Mouse (Mus musculus) lung, postnatal 0 days (tissue): ENCODE data around the gene Dnm3. TPM values are rescaled to one million over a fixed set of nuclear protein-coding genes. Genes with fewer than 3 reads are reported as not detected.

Experiments
- ATAC-seq: fragments of 200-750 bp; cut with Nextera tagmentation; 2 replicates; pipeline ENCODE4 v1.8.0; 2017; ENCODE audit warnings: moderate library complexity
- DNase-seq: peaks from one replicate; pipeline ENCODE4 v3.0.0-alpha.2; 2016; ENCODE audit warnings: low spot score
- H3K27ac ChIP-seq: fragments of 300-500 bp; sonication (generic); 2 replicates; pipeline ENCODE4 v1.5.1; 2014; ENCODE audit warnings: antibody characterized with exemption, mild to moderate bottlenecking, low read length, mixed read lengths
- H3K27me3 ChIP-seq: fragments of 300-500 bp; sonication (generic); replicated peaks from 2 replicates; pipeline ENCODE4 v1.6.1; 2014; ENCODE audit warnings: low read length, mixed read lengths; ENCODE audit not compliant: insufficient read depth
- H3K36me3 ChIP-seq: fragments of 300-500 bp; sonication (generic); 2 replicates; pipeline ENCODE4 v1.6.1; 2014; ENCODE audit warnings: low read length, mixed read lengths; ENCODE audit not compliant: insufficient read depth
- H3K4me1 ChIP-seq: fragments of 300-500 bp; sonication (generic); 2 replicates; pipeline ENCODE4 v1.6.1; 2014; ENCODE audit warnings: antibody characterized with exemption, low read depth, low read length, mixed read lengths; ENCODE audit not compliant: insufficient read depth
- H3K4me2 ChIP-seq: fragments of 300-500 bp; sonication (generic); replicated peaks from 2 replicates; pipeline ENCODE4 v1.6.1; 2014; ENCODE audit warnings: low read depth, mild to moderate bottlenecking, low read length, moderate library complexity, mixed read lengths
- H3K4me3 ChIP-seq: fragments of 300-500 bp; sonication (generic); 2 replicates; pipeline ENCODE4 v1.5.1; 2014; ENCODE audit warnings: low read depth, low read length
- H3K9ac ChIP-seq: fragments of 300-500 bp; sonication (generic); replicated peaks from 2 replicates; pipeline ENCODE4 v1.6.1; 2014; ENCODE audit warnings: low read depth, mild to moderate bottlenecking
- H3K9me3 ChIP-seq: fragments of 300-500 bp; sonication (generic); 2 replicates; pipeline ENCODE4 v1.6.1; 2016; ENCODE audit warnings: low read length, mixed read lengths
- CTCF ChIP-seq: IDR thresholded peaks from 2 replicates; pipeline ENCODE4 v1.5.1; 2016; ENCODE audit warnings: antibody characterized with exemption, mild to moderate bottlenecking
- EP300 ChIP-seq: IDR thresholded peaks from 2 replicates; pipeline ENCODE4 v1.6.1; 2016; ENCODE audit warnings: antibody characterized with exemption, mild to moderate bottlenecking, control low read depth
- WGBS: fragments of 180-500 bp; shearing (Covaris S2); extraction: QIAGEN DNeasy Blood & Tissue Kit; methylation state at CpG from one replicate; pipeline ENCODE4 v1.1.7; 2014; 5-methylcytosine and 5-hydroxymethylcytosine counted together
- polyA plus RNA-seq: library from polyadenylated mRNA; unstranded; fragments of >200 nt; fragmentation: Nextera tagmentation; extraction: Ambion mirVana; gene quantifications from 2 replicates; pipeline ENCODE4 v1.2.1, GENCODE M21; 2015

The Dnm3 gene
- polyA plus RNA-seq, 1 experiment from 2014 or later = 3.4 TPM

DNA sequence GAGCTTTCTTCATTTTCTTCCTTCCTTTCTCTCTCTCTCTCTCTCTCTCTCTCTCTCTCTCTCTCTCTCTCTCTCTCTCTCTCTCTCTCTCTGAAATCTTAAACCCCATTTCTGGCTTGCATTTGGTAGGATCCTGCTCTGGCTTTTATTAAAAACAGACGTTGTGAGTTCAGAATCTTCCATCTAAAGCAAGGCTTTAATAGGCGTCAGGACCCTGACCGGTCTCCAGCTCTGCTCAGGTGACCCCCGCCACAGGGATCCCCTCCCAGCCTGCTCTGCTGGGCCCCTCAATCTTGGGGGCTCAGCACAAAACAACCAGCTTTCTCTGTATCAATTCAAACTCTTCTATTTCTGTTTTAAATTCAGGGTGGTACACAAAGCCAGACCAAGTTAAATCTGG lies 469.6 kb downstream of the Dnm3 start:
- no peak overlapping the region for H3K27ac ChIP-seq
- TF ChIP-seq EP300 (no peak), CTCF (no peak)
- ATAC-seq = no peak
- 74% methylated on average over 4 of the region's 4 CpGs for WGBS
- peaks cover 11% of the 10 kb centered on the region; the same call in 1 of the 2 replicates for H3K4me1 ChIP-seq
- no peaks in the 10 kb centered on the region for H3K36me3 ChIP-seq
- no peaks in the 10 kb centered on the region for H3K27me3 ChIP-seq
- DNase-seq = no peak
- H3K4me3 ChIP-seq = no peak overlapping the region
- H3K9me3 ChIP-seq = no peaks in the 10 kb centered on the region
- no peak overlapping the region for H3K4me2 ChIP-seq
- H3K9ac ChIP-seq = no peak overlapping the region

DNA sequence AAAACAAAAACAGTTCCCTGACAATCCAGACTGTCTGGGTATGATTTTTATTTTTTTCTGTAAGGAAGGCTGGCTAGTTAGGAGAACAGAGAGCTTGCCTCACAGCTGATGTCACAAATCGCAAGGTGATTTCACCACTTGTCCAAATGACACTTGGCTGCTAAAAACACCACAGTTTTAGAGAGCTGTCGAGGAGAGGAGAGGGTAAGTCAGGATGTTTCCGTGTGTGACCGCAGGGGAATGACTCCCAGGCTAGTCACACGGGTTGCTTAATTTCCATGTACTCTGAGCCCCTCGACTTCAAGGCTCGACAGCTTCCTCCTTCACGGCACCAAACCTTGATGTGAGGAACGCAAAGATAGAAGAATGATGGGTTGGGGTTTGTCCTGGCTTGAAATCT lies 471.7 kb downstream of the Dnm3 start:
- H3K27ac ChIP-seq = no peak overlapping the region
- H3K4me1 ChIP-seq = peaks cover 11% of the 10 kb centered on the region; the same call in 1 of the 2 replicates
- 49% methylated on average over 9 of the region's 9 CpGs for WGBS
- DNase-seq (peak; percentile 76), ATAC-seq (peak; percentile 43)
- H3K9ac ChIP-seq = no peak overlapping the region
- H3K9me3 ChIP-seq = no peaks in the 10 kb centered on the region
- H3K36me3 ChIP-seq = no peaks in the 10 kb centered on the region
- no peak overlapping the region for H3K4me3 ChIP-seq
- no peak overlapping the region for H3K4me2 ChIP-seq
- no peak for TF ChIP-seq EP300
- no peak for TF ChIP-seq CTCF
- no peaks in the 10 kb centered on the region for H3K27me3 ChIP-seq

DNA sequence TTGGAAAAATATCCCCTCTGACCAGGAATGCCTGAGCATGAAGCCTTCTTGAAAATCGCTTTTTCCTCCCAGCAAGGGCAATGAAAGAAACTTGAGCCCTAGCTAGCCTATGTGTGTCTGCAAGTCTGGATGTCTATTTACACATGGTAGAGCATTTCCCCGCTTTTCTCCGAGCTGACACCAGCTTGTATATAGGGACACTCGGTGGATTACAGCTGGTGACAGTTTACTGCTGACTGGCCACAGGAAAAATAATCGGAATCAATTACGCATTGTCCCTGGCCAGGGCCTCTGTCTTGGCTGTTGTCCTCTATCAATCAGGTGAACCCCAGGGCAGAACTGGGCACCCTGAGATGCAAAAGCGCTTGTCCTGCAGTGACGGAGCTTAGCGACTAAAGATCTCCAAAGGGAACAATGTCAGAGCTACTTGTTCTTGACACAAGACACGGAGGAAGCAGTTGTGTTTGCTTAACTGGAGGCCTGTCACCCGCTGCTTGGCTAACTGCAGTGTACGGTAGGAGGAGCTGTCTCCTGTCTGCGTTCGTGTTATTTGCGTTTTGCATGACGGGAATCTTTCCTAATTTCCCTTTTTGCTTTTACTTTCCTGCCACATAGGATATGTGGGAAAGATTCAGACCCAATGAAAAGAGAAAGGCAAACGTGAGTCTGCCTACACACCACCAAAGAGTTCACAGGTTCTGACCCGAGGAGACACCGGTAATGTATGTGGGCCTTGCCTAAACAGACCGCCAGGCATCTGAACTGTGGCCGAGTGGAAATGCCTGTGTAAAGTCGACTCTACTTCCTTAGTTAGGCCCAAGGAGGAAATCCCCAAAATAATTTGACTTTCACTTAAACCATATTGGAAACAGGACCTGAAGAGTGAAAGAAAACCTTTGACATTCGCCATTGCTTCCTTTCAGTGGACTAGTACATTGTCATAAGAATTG lies 472.7 kb downstream of the Dnm3 start:
- ATAC-seq (peak; percentile 83), DNase-seq (peak; percentile 95)
- Histone ChIP-seq H3K36me3 (no peaks in the 10 kb centered on the region), H3K4me3 (peak overlapping the region; percentile 19; the same call in 1 of the 2 replicates), H3K4me1 (peaks cover 13% of the 10 kb centered on the region; the same call in 1 of the 2 replicates), H3K9me3 (no peaks in the 10 kb centered on the region), H3K9ac (no peak overlapping the region; the same call in 1 of the 2 replicates), H3K27ac (peak overlapping the region; percentile 88), H3K27me3 (no peaks in the 10 kb centered on the region), H3K4me2 (peak overlapping the region; percentile 40)
- WGBS = 10% methylated on average over 23 of the region's 23 CpGs
- TF ChIP-seq EP300 (peak; percentile 25; the same call in 1 of the 2 replicates), CTCF (peak; percentile 90)

DNA sequence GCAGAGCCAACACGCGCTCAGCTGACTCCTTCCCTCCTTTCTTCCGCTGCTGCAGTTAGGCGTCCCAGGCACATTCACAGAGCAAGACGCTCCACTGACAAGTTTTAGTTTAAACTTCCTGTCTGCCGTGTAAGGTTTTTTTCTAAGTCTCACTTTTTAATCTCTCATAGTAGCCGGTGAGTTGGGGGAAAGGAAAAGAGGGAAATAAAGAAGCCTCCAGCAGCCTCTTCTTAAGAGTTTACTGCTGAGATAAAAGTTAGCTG lies 473.4 kb downstream of the Dnm3 start:
- Histone ChIP-seq H3K36me3 (no peaks in the 10 kb centered on the region), H3K4me2 (peak overlapping the region; percentile 40), H3K4me1 (peaks cover 14% of the 10 kb centered on the region; the same call in 1 of the 2 replicates), H3K27ac (peak overlapping the region; percentile 88), H3K4me3 (no peak overlapping the region), H3K9me3 (no peaks in the 10 kb centered on the region), H3K27me3 (no peaks in the 10 kb centered on the region), H3K9ac (no peak overlapping the region; the same call in 1 of the 2 replicates)
- ATAC-seq = 0 out of 2 replicates have a peak, but pooled peaks have one; percentile 7
- peak; percentile 45 for DNase-seq
- 6% methylated on average over 7 of the region's 7 CpGs for WGBS
- TF ChIP-seq CTCF = no peak
- TF ChIP-seq EP300 = no peak

DNA sequence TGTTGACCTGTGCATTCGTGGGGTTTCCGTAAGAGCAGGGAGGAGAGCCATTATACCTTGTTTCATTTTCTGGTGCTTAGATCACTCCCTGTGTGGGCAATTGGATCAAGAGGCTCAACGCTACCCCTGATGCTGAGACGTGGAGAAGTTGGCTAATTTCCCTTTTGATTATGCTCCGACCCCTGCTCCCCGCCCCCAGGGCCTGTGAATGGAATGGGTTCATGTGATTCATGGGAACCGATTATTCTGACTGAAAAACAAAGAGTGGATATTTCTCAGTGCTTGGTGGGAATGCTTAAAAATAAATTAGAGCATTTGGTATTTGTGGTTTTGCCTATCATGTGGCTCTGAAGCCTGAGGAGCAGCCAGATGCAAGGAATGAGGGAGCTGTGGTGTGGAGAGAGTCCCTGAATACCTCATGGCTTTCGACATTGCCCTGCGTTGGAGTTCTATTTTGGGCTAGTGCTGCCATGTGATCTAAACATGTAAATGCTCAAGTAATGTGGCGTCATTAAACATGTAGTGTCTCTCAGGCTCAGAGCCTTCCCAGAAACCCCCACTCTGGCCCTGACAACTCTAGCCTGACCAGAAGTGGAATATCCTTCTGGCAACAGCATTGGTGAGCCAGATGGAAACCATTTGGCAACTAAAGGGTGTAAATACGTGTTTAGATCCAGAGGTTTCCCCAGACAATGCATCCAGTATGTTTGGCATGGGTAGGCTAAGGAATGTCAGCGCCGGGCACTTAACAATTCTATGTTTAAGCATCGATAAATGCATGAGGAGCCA lies 473.9 kb downstream of the Dnm3 start:
- Histone ChIP-seq H3K4me1 (peaks cover 14% of the 10 kb centered on the region; the same call in 1 of the 2 replicates), H3K4me2 (peak overlapping the region; percentile 40), H3K27ac (peak overlapping the region; percentile 88), H3K9me3 (no peaks in the 10 kb centered on the region), H3K27me3 (no peaks in the 10 kb centered on the region), H3K4me3 (no peak overlapping the region), H3K9ac (no peak overlapping the region), H3K36me3 (no peaks in the 10 kb centered on the region)
- ATAC-seq (peak; percentile 34), DNase-seq (peak; percentile 69)
- WGBS = 52% methylated on average over 14 of the region's 14 CpGs
- TF ChIP-seq CTCF (no peak), EP300 (peak; percentile 58; the same call in 1 of the 2 replicates)

DNA sequence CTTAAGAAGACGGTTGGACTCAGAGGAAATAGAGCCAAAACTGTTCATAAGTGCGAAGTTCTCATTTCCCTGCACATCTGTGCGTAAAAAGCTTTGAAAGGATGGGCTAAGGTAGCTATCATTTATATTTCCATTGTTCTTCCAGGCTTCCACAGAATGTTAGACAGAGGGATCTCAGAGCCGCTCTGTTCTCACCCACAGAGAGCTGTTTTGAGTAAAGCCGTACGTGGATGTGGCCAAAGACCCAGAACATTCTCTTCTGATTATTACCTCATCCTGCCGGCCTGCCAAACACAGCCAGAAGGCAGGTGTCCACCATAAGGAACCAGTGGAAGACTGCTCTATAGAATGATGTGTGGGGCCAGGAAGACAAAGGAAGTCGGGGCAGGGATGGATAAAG lies 476.5 kb downstream of the Dnm3 start:
- H3K9me3 ChIP-seq = no peaks in the 10 kb centered on the region
- H3K4me2 ChIP-seq = no peak overlapping the region
- H3K4me1 ChIP-seq = peaks cover 14% of the 10 kb centered on the region; the same call in 1 of the 2 replicates
- no peak overlapping the region for H3K9ac ChIP-seq
- no peak overlapping the region for H3K4me3 ChIP-seq
- 57% methylated on average over 8 of the region's 8 CpGs for WGBS
- TF ChIP-seq EP300 (no peak), CTCF (no peak)
- DNase-seq = no peak
- no peak overlapping the region for H3K27ac ChIP-seq
- H3K27me3 ChIP-seq = no peaks in the 10 kb centered on the region
- ATAC-seq = no peak
- H3K36me3 ChIP-seq = no peaks in the 10 kb centered on the region
